Mouse (Mus musculus) spleen, adult 12 weeks (tissue): ENCODE results near the gene Pde4b.

Source experiments
- DNase-seq: peaks from one replicate; pipeline ENCODE4 v3.0.0; 2022; ENCODE audit warnings: low spot score

The Pde4b gene

DNA sequence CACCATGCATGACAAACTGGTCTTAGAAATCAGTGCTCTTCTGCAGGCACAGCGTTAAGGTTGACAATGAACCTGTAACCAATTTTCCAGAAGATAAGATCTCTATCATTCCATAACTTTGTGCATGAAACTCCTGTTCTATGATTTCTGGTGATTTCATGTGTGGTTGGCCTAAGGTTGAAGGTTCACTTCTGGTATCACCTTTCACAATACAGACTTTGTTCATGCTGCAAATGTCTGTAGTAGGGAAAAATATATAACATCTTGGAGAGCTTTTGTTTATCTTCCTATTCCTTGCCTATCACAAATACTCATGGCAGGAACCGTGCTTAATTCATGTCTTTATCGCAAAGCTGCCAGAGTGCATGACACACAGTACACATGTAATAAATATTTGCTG is 319.5 kb downstream of the Pde4b start:
- no peak for DNase-seq

DNA sequence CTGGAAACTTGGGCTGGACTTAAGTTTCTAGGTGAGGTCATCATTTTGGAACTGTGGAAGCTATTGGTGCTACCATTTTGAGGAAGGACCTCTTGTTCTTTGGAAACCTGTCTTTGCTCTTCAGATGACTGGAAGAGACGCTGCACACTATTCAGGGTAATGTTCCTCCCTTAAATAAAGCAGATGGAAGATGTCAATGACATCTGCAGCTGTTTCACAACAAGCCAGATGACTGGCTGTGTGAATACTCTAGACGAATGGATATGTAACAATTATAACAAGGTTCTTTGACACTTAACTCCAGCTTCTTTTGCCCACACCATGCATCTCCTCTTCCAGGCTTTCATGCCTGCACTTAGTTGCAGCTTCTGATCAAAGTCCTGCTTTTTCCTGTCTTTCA is 320.8 kb downstream of the Pde4b start:
- no peak for DNase-seq

DNA sequence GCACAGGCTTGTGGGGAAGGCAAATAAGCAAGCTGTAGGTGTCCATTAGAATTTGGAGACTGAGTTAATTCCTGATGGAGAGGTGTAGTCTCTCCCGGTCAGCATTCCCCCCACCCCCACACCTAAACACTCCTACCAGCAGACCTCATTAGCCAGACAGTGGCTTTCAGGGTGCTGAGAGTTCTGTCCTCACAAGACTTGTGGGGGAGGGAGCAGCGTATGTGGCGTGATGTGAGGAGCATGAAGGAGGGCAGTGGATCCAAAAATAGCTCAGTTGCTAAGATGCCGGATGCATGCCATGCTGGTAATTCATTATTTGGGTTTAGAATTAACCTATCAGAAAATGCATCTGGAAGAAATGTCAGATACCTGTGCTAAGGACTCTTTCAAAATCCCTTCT is 321.6 kb downstream of the Pde4b start:
- no peak for DNase-seq

DNA sequence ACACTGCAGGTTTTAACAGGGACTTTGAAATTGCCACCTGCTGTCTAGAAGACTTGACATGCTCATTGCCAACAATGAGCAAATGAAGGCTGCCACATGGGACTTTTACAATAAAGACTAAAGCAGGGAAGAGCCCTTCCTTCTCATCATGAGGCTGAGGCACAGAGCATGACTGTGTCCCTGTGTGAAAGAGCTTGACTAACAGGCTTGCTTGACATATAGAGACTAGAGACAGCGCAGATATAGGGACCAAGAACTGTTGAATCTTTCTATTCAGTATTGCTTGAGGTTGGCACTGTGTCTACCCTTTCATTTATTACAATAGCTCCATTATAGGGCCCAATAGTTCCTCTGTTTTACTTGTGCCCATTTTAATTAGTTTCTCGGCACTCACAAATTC is 325.8 kb downstream of the Pde4b start:
- DNase-seq, result no peak

DNA sequence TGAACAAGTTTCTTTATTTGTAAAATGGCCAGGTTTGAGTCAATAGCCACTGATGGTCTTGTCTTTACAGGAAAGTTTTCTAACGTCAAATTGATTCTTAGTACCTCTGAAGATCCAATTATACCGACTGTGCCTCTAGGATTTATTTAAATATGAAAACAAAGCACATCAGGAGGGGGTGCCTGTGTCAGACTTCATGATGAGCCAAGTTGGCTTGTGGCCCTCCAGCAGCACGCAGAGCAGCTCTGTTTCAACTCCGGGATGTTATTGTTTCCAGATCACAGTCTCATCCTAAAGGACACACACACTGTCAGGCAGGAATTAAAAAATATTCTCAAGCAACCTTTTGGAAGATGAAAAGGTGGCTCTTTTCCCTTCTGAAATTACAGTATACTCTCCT is 326.5 kb downstream of the Pde4b start:
- DNase-seq, result no peak

DNA sequence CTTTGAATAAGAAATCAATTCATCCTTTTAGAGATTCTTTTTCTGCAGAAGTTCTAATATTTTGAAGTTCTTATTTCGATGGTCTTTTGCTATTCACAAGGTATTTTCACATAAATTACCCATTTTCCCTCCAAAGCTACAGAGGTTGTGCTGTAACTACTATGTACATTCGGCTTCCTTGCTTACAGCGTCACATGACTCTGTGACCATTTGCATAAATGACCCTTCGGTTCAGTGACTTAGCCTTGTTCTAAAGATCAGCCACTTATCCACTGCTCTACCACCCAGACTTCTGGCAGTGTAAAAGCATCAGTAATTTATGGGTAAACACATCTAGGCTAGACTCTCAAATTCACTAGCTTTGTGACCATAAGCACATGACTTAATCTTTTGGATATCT is 327.3 kb downstream of the Pde4b start:
- no peak for DNase-seq

DNA sequence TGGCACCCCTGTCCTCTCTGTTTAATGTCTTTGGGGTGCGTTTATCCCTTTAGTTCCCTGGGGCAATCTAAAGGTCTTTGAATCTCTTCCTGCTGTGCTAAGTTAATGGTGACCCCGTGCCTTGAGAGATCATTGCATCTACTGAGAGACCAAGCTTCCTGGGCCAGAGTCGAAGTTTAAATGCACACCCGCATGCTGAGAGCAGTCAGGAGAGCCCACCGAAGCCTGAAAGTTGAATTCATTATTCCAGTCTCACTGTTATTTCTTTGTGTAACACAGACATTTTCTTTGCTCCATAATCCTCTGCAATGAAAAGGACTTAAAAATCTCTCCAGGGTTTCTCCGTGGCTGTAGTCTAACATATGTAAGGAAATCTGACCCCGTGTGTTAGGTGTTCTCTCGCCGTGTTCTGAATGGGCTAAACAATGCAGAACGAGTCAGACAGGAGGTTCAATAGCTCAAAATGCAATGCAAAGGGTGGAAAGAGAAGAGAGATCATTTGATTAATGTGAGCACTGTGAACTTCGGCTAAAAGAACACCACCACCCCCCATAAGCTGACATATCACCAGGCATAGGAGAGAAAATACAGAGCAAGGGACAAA is 333.6 kb downstream of the Pde4b start:
- DNase-seq, result no peak

DNA sequence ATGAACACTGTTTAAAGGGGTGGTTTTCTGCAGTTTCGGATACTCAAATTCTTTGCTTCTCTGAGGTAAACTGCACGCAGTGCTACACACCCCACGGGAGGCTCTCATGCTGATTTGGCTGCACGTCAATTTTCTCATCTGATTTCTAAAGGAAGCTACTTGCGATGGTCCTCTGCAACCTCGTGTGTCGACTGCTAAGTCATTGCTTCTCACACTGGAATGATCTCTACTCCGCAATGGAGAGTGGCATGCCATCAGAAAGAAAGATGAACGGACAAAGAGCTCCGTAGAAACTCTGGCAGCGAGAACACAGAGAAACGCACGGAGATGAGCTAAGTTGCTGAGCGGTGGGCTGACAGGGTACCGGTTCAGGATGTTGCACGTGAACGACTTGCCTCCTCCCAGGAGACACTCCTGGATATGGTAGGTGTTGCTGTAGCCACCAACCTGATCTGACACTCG is 334.1 kb downstream of the Pde4b start:
- DNase-seq, result no peak

DNA sequence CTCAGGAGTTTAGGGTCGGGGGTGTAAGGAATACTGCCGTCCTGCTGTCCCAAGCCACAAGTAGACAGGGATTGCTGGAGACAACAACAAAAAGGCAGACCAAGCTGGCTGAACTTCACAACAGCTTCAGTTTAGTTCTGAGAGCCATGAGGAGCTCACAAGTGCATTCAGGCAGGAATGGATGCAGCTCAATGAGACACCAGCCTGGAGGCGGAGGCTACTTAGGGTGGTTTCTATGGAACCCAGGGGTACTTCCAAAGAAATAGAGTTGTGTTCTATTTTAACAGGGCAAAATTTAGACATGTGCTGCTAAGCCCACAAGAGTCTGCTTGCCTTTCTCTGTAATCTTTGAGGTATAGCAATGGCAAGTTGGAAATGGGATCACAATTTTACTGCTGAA is 336.8 kb downstream of the Pde4b start:
- DNase-seq, result no peak

DNA sequence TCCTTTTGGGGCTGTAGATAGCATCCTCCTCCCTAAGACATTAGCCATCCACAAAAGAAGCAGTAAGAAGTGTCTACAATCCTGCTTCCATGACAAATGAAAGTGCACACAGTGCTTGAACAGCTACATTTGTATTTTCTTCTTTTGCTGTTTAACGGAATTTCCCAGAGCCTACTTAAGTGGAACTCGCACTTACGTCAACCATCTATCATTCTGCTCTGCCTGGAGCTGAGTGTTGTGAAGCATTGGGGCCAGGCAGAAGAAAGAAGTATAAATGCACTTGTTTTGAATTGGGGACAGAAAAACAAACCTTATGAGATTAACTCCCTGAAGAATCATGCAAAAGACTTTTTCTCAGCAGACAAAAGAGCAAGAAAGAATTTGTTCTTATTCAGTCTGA is 338.1 kb downstream of the Pde4b start:
- no peak for DNase-seq

DNA sequence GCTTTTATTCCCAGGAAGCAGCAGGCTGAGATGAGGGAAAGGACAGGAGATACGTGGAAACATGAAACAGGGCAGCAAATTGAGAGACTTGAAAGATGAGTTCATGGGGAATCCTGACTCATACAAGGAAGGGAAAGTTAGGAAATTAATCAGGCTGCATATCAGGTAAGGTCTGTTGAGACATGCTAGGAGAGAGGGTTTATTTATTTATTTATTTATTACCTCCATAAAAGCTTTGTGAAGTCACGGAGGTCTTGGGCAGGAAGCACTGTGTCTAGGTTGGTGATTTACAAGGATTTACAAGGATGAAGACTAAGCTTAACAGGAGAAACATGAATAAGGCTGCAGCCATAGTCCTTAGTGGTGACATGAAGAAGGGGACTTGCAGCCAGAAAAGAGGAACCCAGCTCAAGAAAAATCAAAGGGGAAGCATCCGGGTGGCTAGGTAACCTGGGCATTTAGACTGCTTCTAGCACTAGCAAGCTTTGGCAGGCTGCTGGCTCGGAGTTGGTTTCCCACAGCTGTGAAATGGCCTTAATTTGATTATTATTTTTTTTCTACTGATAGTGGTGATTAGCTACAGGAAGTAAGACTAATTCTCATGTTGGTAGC is 342.5 kb downstream of the Pde4b start:
- no peak for DNase-seq

DNA sequence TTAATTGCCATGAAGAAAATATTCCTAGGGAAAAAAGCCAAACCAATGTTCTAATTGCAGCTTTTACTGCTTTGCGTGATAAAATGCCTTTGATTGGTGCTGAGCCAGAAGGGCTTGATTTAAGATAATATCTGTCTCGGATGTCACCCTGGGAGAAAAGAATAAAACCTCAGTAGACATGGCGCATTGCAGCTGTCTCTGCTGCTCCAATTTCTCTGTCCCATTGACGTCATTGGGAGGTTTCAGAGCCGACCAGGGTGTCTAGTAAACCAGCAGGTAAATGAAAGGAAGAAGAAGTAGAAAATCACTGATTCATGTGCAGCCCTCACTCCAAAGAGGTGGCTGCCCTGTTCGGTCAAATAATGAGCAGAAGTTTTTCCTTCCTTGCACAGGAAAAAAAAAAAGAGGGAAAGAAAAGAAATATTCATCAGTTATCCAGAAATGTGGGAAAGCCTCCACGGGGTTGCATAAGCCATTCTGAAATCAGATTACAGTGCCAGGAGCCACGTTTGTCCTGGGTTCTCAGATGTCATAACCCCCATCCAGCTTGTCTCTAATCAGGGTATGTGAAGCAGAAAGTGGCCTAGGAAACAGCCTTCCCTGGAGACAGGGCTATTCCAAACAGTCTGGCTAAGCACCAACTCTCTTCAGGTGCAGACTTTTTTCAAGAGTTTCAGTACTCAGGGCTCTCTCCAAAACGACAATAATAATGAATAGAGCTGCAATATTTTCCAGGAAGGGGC is 344.9 kb downstream of the Pde4b start:
- DNase-seq, result no peak

DNA sequence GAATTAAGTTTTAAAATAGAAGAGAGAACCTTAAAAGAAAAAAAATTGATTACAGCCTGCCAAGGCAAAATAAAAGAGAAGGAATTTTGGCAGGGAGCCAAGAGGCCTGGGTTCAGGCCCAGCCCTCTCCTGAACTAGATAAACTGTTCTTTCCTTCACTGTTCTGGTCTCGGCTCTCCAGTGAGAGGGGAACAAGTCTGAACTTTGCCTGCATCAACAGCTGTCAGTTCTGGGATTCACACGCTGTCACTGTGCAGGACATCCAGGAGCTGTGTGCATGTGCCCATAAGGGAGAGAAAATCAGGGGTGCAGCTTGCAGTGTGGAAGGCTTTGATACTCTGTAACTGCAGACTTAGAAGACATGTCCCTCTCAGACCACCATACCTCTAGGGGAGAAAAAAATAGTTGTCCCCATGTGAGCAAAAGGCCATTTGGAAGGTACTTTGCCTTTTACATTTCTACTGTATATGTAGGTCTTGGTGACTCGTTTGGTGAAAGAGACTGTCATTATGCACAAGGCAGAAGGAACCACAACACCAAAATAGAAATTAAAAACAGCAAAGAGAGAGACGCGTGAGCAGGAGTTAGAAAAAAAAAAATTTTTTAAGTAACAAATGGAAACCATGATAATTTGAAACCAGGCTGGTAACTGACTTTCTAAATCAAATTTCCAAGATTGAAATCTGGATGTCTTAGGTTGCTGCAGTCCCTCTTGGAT is 352.2 kb downstream of the Pde4b start:
- DNase-seq, result no peak

DNA sequence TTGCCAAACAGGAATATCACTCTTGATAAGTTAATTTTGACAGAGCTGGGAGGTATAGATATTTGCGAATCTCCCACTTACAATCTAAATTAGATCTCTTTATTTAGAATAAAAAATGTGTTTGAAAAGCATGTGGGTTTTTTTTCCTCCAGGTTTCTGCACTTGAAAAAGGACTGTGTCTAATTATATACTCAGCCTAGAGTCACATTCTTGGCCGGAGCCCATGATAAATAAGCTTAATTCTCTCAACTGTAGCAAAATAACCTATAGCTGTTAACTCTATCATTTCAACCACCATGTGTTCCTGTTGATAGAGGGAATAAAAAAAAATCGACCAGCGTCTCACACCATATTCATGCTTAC is 352.8 kb downstream of the Pde4b start:
- no peak for DNase-seq

DNA sequence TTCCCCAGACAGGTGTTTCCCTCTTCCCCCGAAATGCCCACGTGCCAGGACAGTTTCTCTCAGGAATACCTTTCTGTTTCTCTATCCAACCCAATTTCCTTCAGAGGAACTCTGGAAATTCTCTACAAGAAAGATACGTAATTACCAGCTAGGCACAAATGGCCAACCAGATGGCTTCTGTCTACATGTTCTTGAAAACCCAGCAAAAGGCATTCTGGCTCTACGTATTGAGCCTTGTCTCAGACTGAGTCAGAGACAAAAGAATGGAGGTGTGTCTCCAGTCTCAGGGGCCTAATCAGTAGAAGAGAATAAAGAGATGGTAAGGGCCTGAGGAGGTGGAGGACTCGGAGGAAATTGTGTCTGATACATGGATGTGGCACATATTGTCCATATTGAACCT is 356.2 kb downstream of the Pde4b start:
- no peak for DNase-seq

DNA sequence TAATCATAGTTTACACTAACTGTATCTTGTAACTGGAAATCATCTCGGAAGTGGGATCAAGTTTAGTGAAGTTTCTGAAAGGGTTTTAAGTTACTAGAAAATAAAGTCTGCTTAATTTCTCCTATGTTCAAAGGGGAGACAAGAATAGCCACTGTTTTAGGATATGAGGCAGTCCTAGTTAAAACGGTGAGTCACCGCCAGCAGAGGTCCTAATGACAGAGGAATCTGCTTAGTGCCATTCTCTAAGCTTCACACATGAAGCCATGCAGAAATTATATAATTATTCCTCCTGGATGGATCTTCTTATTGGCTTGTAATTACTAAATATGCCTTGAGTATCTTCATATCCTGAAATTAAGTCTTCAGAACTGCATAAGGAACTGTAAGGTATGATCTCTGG is 357.2 kb downstream of the Pde4b start:
- DNase-seq, result no peak

DNA sequence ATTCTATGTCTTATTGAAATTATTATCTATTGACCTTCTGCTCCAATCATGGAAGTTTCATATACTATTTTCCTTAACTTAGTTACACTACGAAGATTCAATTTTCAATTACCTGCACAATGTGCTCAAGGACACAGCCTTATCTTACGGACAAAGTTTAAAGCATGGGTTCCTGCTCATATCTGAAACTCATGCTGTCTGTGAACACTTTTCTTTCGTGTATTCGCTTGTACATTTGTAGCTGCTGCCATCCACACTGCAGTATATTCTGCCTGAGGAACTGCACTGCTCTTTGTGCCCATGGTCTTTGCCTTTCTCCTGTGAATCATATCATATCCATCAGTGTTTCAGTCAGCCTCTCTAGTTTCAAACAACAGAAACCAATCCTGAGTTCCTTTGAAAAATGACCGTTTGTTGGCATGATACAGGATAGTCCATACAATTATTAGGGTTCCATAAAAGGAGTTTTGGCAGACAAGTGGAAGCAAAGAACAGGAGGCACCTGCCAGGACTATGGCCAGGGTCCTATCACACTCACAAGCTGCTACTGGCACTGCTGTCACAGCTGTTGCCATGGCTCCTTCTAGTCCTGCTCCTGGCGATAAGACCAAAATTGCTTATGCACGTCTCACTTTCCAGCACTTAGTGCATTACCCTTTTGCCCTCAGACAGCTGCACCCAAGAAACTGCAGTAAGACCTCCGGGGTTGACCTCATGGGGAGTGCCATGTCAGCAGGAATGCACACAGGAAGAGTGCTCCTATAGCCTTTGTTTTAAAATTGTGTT is 359.0 kb downstream of the Pde4b start:
- DNase-seq, result no peak

DNA sequence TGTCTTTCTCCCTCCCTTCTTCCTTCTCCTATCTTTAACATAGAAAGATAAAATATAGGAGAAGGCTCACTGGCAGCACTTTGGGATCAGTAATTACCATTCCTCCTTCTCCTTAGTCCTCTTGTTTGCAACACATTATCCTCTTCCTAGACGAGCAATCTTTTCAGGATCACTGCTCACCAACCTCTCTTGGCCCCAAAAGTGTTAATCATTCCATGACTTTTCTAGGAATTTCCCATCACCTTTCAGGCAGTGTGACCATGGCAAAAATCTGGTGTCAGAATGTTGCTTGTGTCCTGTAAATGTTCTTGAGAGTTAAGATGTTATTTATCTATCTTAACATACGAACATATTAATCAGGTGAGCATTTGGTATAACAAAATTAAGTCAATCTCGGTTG is 369.1 kb downstream of the Pde4b start:
- no peak for DNase-seq

DNA sequence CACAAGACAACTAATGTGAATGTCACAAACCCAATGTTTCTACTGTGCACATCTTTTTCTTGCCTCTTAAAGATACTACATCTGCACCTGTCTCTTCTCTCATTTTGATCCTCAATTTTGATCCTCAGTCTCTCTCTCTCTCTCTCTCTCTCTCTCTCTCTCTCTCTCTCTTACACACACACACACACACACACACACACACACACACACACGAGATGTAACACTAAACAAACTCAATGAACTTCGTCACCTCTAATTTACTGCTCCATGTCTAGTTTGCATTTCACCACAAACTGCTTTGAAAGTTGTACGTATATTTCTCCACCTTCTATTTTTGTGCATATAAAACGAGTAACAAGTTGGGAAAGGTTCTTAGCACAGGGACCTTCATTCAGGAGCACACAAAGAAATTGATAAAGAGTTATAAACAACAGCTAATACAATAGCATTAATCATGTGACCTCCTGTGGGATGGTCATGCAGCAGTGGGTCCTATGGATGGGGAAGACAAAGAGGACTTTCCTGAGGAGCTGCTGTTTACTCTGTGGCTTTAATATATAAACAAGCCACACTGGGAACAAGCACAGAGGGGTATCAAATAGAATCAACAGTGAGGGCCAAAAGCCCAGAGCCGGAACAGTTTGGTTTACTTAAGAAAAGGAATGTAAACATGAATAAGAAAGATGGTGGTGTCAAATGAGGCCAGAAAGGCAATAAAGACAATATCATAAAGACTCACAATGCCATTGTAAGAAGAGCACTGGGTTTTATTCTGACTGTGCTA is 372.1 kb downstream of the Pde4b start:
- DNase-seq, result no peak

DNA sequence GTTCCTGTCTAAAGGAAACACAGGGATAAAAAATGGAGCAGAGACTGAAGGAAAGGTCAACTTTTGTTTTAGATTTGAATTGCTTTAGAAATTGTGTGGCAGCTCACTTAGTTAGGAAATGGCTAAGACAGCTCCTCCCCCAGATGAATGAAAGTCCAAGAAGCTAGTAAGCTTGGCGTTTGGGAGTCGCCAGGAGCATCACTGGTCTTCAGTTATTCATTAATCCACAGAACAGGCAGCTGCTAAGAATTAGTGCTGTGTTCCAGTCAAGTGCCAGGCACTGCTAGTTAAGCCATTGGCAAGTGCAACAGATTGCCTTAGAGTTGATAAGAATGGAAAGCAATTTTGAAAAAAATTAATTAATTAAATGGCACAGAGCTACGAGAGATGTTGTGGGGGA is 390.8 kb downstream of the Pde4b start:
- DNase-seq, result no peak

DNA sequence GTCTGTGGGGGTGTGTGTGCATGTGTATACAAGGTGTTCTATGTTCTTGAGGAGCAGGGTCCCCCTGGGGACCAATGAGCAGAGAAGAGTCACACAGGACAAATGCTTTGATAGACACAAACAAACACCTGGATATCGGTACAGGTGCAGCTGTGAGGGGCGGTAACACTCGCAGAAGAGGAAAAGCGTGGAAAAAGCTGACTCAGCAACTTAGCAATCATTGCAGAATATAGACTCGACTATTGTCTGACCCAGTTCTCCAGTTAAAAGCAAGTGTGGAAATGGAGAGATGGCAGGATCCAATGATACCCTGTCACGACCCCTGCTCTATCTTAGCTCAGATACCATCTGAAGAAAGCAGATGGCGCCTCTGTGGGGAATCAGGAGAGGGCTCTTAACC is 391.5 kb downstream of the Pde4b start:
- no peak for DNase-seq
